In the genomic region with DNA sequence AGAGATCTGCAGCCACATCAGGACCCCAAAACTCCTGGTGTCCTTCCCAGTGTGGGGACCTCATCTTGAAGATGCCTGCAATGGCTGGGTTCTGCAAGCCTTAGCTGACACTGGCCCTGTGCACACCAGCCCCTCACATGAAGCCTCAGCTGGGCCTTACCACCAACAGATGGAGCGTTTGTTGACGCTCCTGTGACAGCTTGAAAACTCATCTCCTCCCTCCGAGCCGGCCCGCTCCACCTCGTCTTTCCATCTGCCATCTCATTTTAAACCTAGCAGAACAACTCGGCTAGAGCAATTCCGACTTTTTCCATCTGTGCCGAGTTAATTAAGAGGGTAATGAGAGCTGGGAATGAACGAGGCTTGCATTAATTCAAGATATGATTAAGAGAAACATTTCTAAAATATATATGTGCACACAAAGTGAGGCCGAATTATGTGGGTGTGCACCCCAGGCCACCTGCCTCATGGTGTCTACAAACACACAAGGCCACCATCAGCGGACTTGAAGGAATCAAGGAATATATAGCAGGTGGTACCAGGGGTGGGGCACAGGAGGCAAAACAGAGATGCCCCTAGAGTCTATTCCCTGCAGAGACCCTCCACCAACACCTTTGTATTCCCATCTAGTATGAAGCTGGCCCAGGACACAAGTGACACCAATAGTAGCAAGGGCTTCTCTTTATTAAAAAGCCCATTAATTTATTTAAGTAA, we compare ENCODE assay signal across 11 mouse cellular contexts.
DNase-seq lines count a peak whose midpoint lies in the region; ATAC-seq lines count a peak whose summit lies in the region.
"Had no signal": no experiment of that assay in that cellular context is flagged by ENCODE, and none has a peak within 500 bp of the region (broad histone marks: within the 10 kb centered on the region; RNA-seq: fewer than 3 reads in every experiment).

No protein-coding gene starts in this region.

- no peaks in the 10 kb centered on the region for H3K27me3 ChIP-seq in limb, embryonic 10.5 days (ENCODE audit: low read depth, poor library complexity, severe bottlenecking)
- H3K27me3 ChIP-seq: embryonic facial prominence, embryonic 13.5 days; liver, embryonic 15.5 days had no signal

- no peak overlapping the region for H3K27ac ChIP-seq in limb, embryonic 10.5 days
- H3K27ac ChIP-seq: embryonic facial prominence, embryonic 13.5 days; heart, embryonic 10.5 days; liver, embryonic 15.5 days had no signal

- 90% methylated on average over 12 of the region's 12 CpGs for WGBS in limb, embryonic 10.5 days

- no peaks in the 10 kb centered on the region for H3K4me1 ChIP-seq in limb, embryonic 10.5 days
- H3K4me1 ChIP-seq: embryonic facial prominence, embryonic 13.5 days; liver, embryonic 15.5 days had no signal

- no peaks in the 10 kb centered on the region for H3K9me3 ChIP-seq in limb, embryonic 10.5 days (replicated peaks)
- H3K9me3 ChIP-seq: embryonic facial prominence, embryonic 13.5 days; heart, embryonic 10.5 days; liver, embryonic 15.5 days had no signal

- H3K36me3 ChIP-seq in limb, embryonic 10.5 days, result no peaks in the 10 kb centered on the region
- H3K36me3 ChIP-seq: embryonic facial prominence, embryonic 13.5 days; heart, embryonic 10.5 days; liver, embryonic 15.5 days had no signal

- no peak overlapping the region for H3K4me3 ChIP-seq in limb, embryonic 10.5 days
- H3K4me3 ChIP-seq: embryonic facial prominence, embryonic 13.5 days; heart, embryonic 10.5 days; liver, embryonic 15.5 days had no signal

- no peak for ATAC-seq in megakaryocyte, adult 5-6 weeks (ENCODE audit: poor library complexity, severe bottlenecking)

- peak; percentile 72 for DNase-seq in cerebellum, adult 9-10 months
- peak; percentile 49 to 77 for DNase-seq in frontal cortex, adult 2 months (ENCODE audit: extremely low spot score in 1 of 2, low spot score in 1 of 2)
- peak; percentile 57 to 68 for DNase-seq in layer of hippocampus, postnatal 10 days (ENCODE audit: low spot score in 2 of 2)
- peak; percentile 81 to 91 for DNase-seq in right cerebral cortex, postnatal 10 days (ENCODE audit: low spot score in 2 of 2)
- DNase-seq in spleen, adult 18-20 months, result no peak
- DNase-seq in limb, embryonic 10.5 days (ENCODE audit: low spot score), result no peak
- DNase-seq: kidney, adult 8-10 months had no signal

Comparison
In these comparisons a context has a peak if more than half of its experiments do, and no peak if none do; other contexts are left out.
1. DNase-seq: peak in cerebellum, adult 9-10 months (single experiment), frontal cortex, adult 2 months (2 of 2), layer of hippocampus, postnatal 10 days (2 of 2) and right cerebral cortex, postnatal 10 days (2 of 2); none in spleen, adult 18-20 months (0 of 2) and limb, embryonic 10.5 days (single experiment).